Mouse (Mus musculus) erythroblast, embryonic 14.5 days (primary cell): Measurements from ENCODE around the gene Ufsp1.

ENCODE experiments used
- GATA1 ChIP-seq: IDR thresholded peaks from 2 replicates; pipeline ENCODE4 v1.6.1; 2012; ENCODE audit warnings: low read length, inconsistent platforms, mixed read lengths
- TAL1 ChIP-seq: IDR thresholded peaks from 3 replicates; pipeline ENCODE4 v1.6.1; 2012; ENCODE audit warnings: low read length, inconsistent platforms, mixed read lengths

GRCm38 (mm10) chr5:137335066-137335465 lies 40.6 kb downstream of the Ufsp1 start:
- no peak for TF ChIP-seq GATA1
- TF ChIP-seq TAL1 = no peak
